Mouse (Mus musculus): ENCODE results near the gene Map4k5. TPM values are rescaled to one million over a fixed set of nuclear protein-coding genes. Genes with fewer than 3 reads are reported as not detected.

The Map4k5 gene
- polyA plus RNA-seq, 1 experiment = 107 TPM

DNA sequence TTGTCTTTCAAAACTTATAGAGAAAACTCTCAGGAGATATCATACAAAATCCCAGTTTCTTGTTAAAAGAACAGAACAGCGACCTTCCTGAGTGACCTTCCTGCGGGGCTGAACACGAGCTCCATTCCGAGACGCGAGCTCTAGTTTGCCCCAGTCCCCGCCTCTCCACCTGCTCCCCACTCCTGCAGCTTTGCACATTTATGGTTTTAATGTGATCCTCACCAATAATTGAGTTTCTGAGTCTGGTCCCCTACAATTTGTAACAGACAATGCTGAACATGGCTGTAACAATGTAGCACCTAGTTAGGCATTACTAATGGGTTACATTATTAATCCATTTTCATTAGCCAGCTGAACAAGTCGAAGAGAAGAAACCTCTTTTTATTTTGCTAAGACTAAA, 111.5 kb downstream of the Map4k5 start:
- TF ChIP-seq POLR2A (IDR thresholded peaks at IDR 0.05; ENCODE audit: insufficient read depth, low read length) (no peak), EP300 (IDR thresholded peaks at IDR 0.05; ENCODE audit: insufficient read depth, low read depth, low read length) (no peak), CTCF (IDR thresholded peaks at IDR 0.05; ENCODE audit: low read depth, low read length) (no peak)
- no peaks in the 10 kb centered on the region for H3K27me3 ChIP-seq (ENCODE audit: control insufficient read depth, insufficient read depth, low read length, poor library complexity, severe bottlenecking)
- H3K4me3 ChIP-seq (ENCODE audit: low read depth, low read length) = no peak overlapping the region
- no peak overlapping the region for H3K27ac ChIP-seq (ENCODE audit: insufficient read depth, low read length)
- H3K9ac ChIP-seq (ENCODE audit: low read depth, poor library complexity, severe bottlenecking) = no peak overlapping the region
- H3K9me3 ChIP-seq (replicated peaks; ENCODE audit: control insufficient read depth, insufficient read depth, low read length, poor library complexity, severe bottlenecking) = no peaks in the 10 kb centered on the region
- peaks cover 2% of the 10 kb centered on the region for H3K4me1 ChIP-seq (ENCODE audit: control insufficient read depth, insufficient read depth, low read length)
- no peaks in the 10 kb centered on the region for H3K36me3 ChIP-seq (ENCODE audit: control insufficient read depth, insufficient read depth, low read length, poor library complexity, severe bottlenecking)

DNA sequence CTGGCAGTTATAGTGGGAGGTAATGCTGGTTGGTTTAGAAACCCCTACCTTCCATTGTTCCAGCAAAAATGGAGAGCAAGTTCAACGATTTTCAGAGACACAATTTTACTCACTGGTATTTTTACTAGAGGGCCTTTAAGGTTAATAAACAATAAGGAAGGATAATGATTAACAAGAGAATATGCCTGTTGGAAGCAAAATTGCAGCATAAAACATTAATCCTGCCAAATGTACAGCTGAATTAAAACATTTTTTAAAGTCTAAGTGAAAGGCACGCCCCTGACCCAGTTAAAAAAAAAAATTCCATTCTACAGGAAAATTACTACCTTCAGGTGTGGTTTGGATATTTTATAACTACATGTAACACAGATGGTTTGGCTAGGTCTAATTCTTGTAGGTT, 115.0 kb downstream of the Map4k5 start:
- Histone ChIP-seq H3K36me3 (ENCODE audit: control insufficient read depth, insufficient read depth, low read length, poor library complexity, severe bottlenecking) (no peaks in the 10 kb centered on the region), H3K9ac (ENCODE audit: low read depth, poor library complexity, severe bottlenecking) (no peak overlapping the region), H3K27ac (ENCODE audit: insufficient read depth, low read length) (no peak overlapping the region), H3K4me1 (ENCODE audit: control insufficient read depth, insufficient read depth, low read length) (no peaks in the 10 kb centered on the region), H3K27me3 (ENCODE audit: control insufficient read depth, insufficient read depth, low read length, poor library complexity, severe bottlenecking) (no peaks in the 10 kb centered on the region), H3K9me3 (replicated peaks; ENCODE audit: control insufficient read depth, insufficient read depth, low read length, poor library complexity, severe bottlenecking) (no peaks in the 10 kb centered on the region), H3K4me3 (ENCODE audit: low read depth, low read length) (no peak overlapping the region)
- TF ChIP-seq CTCF (IDR thresholded peaks at IDR 0.05; ENCODE audit: low read depth, low read length) (no peak), EP300 (IDR thresholded peaks at IDR 0.05; ENCODE audit: insufficient read depth, low read depth, low read length) (no peak), POLR2A (IDR thresholded peaks at IDR 0.05; ENCODE audit: insufficient read depth, low read length) (no peak)

DNA sequence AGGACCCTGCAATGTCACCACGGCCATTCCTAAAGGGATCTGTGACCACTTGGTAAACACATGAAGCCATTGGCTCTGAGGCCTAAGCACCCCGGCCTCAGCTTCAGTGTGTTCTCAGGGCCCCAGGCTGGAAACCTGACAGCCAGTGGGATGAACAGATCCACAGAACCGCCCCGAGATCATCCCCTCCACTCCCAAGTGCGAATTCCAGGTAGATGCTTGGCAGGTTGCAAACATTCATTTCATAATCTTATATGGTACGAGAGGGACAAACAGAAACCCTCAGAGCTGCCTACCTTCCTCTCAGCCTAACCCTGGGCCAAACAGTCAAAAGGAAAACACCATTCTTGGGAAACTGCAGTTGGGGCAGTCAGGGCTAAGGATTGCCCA, 115.7 kb downstream of the Map4k5 start:
- H3K4me3 ChIP-seq (ENCODE audit: low read depth, low read length) = no peak overlapping the region
- no peak overlapping the region for H3K27ac ChIP-seq (ENCODE audit: insufficient read depth, low read length)
- H3K27me3 ChIP-seq (ENCODE audit: control insufficient read depth, insufficient read depth, low read length, poor library complexity, severe bottlenecking) = no peaks in the 10 kb centered on the region
- TF ChIP-seq POLR2A (IDR thresholded peaks at IDR 0.05; ENCODE audit: insufficient read depth, low read length) = no peak
- TF ChIP-seq EP300 (IDR thresholded peaks at IDR 0.05; ENCODE audit: insufficient read depth, low read depth, low read length) = no peak
- no peak for TF ChIP-seq CTCF (IDR thresholded peaks at IDR 0.05; ENCODE audit: low read depth, low read length)
- no peaks in the 10 kb centered on the region for H3K36me3 ChIP-seq (ENCODE audit: control insufficient read depth, insufficient read depth, low read length, poor library complexity, severe bottlenecking)
- no peaks in the 10 kb centered on the region for H3K9me3 ChIP-seq (replicated peaks; ENCODE audit: control insufficient read depth, insufficient read depth, low read length, poor library complexity, severe bottlenecking)
- no peaks in the 10 kb centered on the region for H3K4me1 ChIP-seq (ENCODE audit: control insufficient read depth, insufficient read depth, low read length)
- no peak overlapping the region for H3K9ac ChIP-seq (ENCODE audit: low read depth, poor library complexity, severe bottlenecking)

DNA sequence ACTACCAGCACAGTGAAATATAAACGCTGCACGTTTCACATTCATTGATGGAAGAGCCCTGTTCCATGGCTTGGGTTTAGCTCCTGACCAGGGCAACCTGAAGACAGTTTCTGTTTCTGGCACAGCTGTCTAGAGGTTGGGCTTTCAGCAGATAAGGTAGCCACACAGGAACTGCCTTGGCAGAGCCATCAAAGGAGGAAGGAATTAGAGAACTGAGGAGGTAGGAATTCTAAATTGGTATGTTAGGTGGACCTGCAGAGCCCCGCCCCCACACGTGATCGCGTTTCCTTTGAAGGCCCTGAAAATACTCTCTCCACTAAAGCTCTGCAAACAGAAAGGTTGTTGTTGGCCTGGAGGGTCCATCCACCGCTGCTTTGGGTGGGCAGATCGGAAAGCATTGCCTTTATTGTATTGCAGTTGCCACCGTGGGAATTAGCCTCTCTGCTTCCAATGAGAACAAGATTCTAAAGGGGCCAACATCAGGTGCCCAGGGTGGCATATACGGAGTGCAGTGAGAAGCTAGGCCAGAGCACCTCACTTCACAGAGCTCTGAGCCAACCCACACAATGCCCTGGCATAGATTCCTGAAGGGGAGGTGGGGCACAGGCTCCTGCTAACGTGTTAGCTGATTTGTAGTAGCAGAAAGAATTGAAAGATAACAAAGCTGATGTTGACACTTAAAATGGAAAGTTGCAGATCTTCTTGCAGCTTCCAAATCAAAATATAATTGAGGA, 116.2 kb downstream of the Map4k5 start:
- no peak for TF ChIP-seq CTCF (IDR thresholded peaks at IDR 0.05; ENCODE audit: low read depth, low read length)
- no peak for TF ChIP-seq EP300 (IDR thresholded peaks at IDR 0.05; ENCODE audit: insufficient read depth, low read depth, low read length)
- no peak for TF ChIP-seq POLR2A (IDR thresholded peaks at IDR 0.05; ENCODE audit: insufficient read depth, low read length)
- Histone ChIP-seq H3K9me3 (replicated peaks; ENCODE audit: control insufficient read depth, insufficient read depth, low read length, poor library complexity, severe bottlenecking) (no peaks in the 10 kb centered on the region), H3K4me1 (ENCODE audit: control insufficient read depth, insufficient read depth, low read length) (no peaks in the 10 kb centered on the region), H3K4me3 (ENCODE audit: low read depth, low read length) (no peak overlapping the region), H3K36me3 (ENCODE audit: control insufficient read depth, insufficient read depth, low read length, poor library complexity, severe bottlenecking) (no peaks in the 10 kb centered on the region), H3K9ac (ENCODE audit: low read depth, poor library complexity, severe bottlenecking) (no peak overlapping the region), H3K27me3 (ENCODE audit: control insufficient read depth, insufficient read depth, low read length, poor library complexity, severe bottlenecking) (no peaks in the 10 kb centered on the region), H3K27ac (ENCODE audit: insufficient read depth, low read length) (no peak overlapping the region)

DNA sequence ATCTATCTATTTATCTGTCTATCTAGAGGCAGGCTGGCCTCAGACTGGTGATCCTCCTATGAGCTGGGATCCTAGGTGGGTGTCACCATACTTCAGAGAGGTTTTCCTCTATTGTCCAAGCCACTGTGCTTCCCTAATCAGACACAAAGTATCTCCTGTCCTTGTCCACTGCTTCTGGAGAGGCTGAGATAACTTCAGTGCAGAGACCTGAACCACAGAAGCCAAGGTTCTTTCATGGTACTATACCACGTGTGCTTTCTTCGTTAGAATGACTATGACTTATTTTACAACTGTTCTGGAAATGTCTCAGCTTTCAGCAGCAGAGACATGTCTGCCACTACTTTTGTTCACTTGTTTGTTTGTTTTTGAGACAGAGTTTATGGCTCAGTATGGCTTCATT, 124.2 kb downstream of the Map4k5 start:
- Histone ChIP-seq H3K27ac (ENCODE audit: insufficient read depth, low read length) (no peak overlapping the region), H3K4me1 (ENCODE audit: control insufficient read depth, insufficient read depth, low read length) (no peaks in the 10 kb centered on the region), H3K4me3 (ENCODE audit: low read depth, low read length) (no peak overlapping the region), H3K27me3 (ENCODE audit: control insufficient read depth, insufficient read depth, low read length, poor library complexity, severe bottlenecking) (no peaks in the 10 kb centered on the region), H3K9me3 (replicated peaks; ENCODE audit: control insufficient read depth, insufficient read depth, low read length, poor library complexity, severe bottlenecking) (no peaks in the 10 kb centered on the region), H3K9ac (ENCODE audit: low read depth, poor library complexity, severe bottlenecking) (no peak overlapping the region), H3K36me3 (ENCODE audit: control insufficient read depth, insufficient read depth, low read length, poor library complexity, severe bottlenecking) (no peaks in the 10 kb centered on the region)
- no peak for TF ChIP-seq EP300 (IDR thresholded peaks at IDR 0.05; ENCODE audit: insufficient read depth, low read depth, low read length)
- TF ChIP-seq CTCF (IDR thresholded peaks at IDR 0.05; ENCODE audit: low read depth, low read length) = no peak
- TF ChIP-seq POLR2A (IDR thresholded peaks at IDR 0.05; ENCODE audit: insufficient read depth, low read length) = no peak

DNA sequence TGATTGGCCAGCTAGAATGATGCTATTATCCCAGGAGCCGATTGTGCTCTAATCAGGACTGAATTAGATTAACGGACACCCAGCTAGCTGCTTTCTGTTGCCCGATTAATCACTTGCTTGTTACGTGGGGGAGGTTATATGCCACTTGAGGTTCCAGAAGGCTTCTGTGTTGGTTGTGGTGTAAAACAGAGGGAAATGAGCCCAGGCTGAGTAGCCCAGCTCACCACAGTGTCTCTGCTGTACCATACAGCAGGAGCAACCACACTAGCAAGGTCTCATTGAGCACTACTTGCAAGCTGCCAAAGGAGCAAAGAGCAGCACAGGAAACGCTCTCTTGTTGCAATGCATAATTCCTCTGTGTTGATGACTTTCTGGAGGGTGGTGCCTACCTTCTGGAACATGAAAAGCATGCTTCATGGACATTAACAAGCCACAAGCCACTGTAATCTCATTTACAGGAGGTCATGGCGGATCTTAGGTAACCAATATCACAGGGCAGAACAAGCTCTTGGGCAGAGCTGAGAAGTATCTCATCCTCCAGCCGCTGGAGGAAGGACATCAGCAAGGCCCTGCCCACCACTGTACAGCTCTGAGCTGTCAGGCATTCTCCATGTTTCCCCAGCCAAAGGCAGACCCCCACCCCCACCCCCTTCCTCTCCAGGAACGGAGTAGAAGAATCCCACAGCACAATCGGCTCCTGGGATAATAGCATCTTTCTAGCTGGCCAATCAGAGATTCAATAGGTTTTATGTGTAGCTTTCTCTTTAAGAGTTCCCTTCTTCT, 125.3 kb downstream of the Map4k5 start:
- Histone ChIP-seq H3K9me3 (replicated peaks; ENCODE audit: control insufficient read depth, insufficient read depth, low read length, poor library complexity, severe bottlenecking) (no peaks in the 10 kb centered on the region), H3K27ac (ENCODE audit: insufficient read depth, low read length) (no peak overlapping the region)

More for the DNA sequence above, 125.3 kb downstream of the Map4k5 start:
- no peak overlapping the region for H3K9ac ChIP-seq (ENCODE audit: low read depth, poor library complexity, severe bottlenecking)
- no peaks in the 10 kb centered on the region for H3K27me3 ChIP-seq (ENCODE audit: control insufficient read depth, insufficient read depth, low read length, poor library complexity, severe bottlenecking)
- H3K4me3 ChIP-seq (ENCODE audit: low read depth, low read length) = no peak overlapping the region
- H3K4me1 ChIP-seq (ENCODE audit: control insufficient read depth, insufficient read depth, low read length) = no peaks in the 10 kb centered on the region
- TF ChIP-seq POLR2A (IDR thresholded peaks at IDR 0.05; ENCODE audit: insufficient read depth, low read length) (no peak), EP300 (IDR thresholded peaks at IDR 0.05; ENCODE audit: insufficient read depth, low read depth, low read length) (no peak)
- H3K36me3 ChIP-seq (ENCODE audit: control insufficient read depth, insufficient read depth, low read length, poor library complexity, severe bottlenecking) = no peaks in the 10 kb centered on the region

Data from ES-Bruce4 (cell line).